Mouse (Mus musculus): ENCODE results near the gene Hepacam. TPM values are rescaled to one million over a fixed set of nuclear protein-coding genes. Genes with fewer than 3 reads are reported as not detected.

Gene Hepacam
- polyA plus RNA-seq, 1 experiment from 2014 or later = not detected

DNA sequence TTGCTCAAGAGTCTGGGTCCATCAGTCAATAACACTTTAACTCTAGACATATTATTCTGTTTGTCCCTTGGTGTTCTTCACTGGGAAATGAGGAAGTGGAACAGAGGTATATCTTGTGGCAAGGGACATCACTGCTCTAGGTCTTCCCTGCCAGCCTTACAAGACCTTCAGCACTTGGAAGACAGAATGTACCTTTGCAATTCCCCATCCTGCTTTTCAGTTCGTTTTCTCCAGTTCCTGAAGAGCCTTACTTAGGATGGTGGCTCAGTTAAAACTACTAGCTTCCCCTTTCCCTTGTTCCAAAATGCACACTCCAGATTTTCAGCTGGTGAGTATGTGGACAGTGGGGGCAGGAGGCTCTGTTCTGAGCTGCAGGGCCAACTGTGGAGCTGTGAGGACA is 4.3 kb upstream of the Hepacam start:
- no peak overlapping the region for H3K4me3 ChIP-seq
- 35% methylated on average over 1 of the region's 1 CpGs for whole genome bisulfite sequencing (ENCODE audit: insufficient replicate concordance)

DNA sequence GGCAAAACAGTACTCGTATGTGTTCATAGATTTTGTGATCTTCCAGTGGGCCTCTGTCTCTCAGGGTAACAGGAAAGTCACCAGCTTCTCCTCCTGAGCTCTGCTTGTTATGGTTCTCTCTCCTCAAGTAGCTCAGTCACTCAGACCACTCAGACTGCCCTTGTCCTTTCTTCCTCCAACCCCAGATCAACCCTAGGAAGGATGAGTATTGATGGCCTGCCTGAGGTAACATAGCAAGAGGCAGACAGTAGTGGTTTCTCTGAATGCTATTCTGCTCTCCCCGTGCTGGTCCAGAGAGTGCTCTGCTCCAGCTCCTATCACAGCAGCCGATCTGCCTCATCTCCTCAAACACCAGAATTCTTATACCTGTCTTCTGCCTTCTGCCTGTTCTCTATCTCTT is 3.6 kb upstream of the Hepacam start:
- no peak for ATAC-seq
- H3K4me2 ChIP-seq = no peak overlapping the region
- H3K4me1 ChIP-seq = peaks cover 10% of the 10 kb centered on the region
- H3K36me3 ChIP-seq = no peaks in the 10 kb centered on the region
- no peaks in the 10 kb centered on the region for H3K9me3 ChIP-seq (replicated peaks)
- WGBS (ENCODE audit: insufficient replicate concordance) = 50% methylated on average over 3 of the region's 3 CpGs
- no peak overlapping the region for H3K4me3 ChIP-seq
- no peak overlapping the region for H3K9ac ChIP-seq
- H3K27ac ChIP-seq = no peak overlapping the region
- no peaks in the 10 kb centered on the region for H3K27me3 ChIP-seq (replicated peaks)

More for the DNA sequence above, 4.3 kb upstream of the Hepacam start:
- no peaks in the 10 kb centered on the region for H3K27me3 ChIP-seq (replicated peaks)
- H3K4me2 ChIP-seq = no peak overlapping the region
- peaks cover 10% of the 10 kb centered on the region for H3K4me1 ChIP-seq
- H3K36me3 ChIP-seq = no peaks in the 10 kb centered on the region
- no peak overlapping the region for H3K27ac ChIP-seq
- no peak overlapping the region for H3K9ac ChIP-seq
- ATAC-seq = no peak
- H3K9me3 ChIP-seq (replicated peaks) = no peaks in the 10 kb centered on the region

DNA sequence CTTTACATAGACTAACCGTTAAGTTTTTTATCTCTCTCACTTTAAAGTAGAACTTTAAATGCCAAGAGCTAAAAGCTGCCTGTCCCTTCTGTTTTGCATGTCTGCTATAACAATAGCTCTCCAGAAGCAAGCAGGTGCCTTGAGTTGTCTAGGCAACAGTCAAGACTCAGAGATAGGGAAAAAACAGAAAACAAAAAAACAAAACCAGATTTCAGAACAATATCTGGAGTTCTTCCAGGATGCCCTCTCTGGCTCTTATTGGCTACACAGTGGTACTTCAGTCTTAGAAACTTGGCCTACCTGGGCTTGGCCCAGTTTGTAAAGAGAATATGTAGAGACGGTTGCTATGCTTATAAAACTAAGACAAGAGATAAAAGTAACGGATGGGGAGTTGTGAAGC is 2.8 kb upstream of the Hepacam start:
- no peak for ATAC-seq
- 62% methylated on average over 3 of the region's 3 CpGs for WGBS (ENCODE audit: insufficient replicate concordance)
- H3K27me3 ChIP-seq (replicated peaks) = no peaks in the 10 kb centered on the region
- H3K4me2 ChIP-seq = no peak overlapping the region
- H3K27ac ChIP-seq = no peak overlapping the region
- H3K36me3 ChIP-seq = no peaks in the 10 kb centered on the region
- H3K9ac ChIP-seq = no peak overlapping the region
- no peaks in the 10 kb centered on the region for H3K9me3 ChIP-seq (replicated peaks)
- H3K4me3 ChIP-seq = no peak overlapping the region
- peaks cover 5% of the 10 kb centered on the region for H3K4me1 ChIP-seq

DNA sequence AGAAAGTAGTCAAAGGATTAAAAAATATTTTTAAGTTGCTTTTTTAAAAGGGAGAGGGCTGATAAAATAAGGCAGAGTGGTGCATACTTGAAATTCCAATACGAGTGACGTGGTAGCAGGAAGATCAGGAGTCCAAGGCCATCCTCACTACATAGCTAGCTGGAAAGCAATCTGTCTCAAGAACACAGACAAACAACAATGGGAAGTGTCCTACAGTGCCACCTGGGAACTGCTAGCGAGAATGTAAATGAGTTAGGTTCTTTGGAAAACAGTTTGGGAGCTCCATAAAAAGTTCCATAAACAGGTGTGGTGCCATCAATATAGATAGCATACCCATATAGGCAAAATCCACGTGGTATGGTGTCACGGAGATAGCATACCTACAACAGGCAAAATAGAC is 1.4 kb upstream of the Hepacam start:
- ATAC-seq = no peak
- H3K27me3 ChIP-seq (replicated peaks) = no peaks in the 10 kb centered on the region
- WGBS (ENCODE audit: insufficient replicate concordance) = 48% methylated on average over 5 of the region's 5 CpGs
- H3K4me3 ChIP-seq = no peak overlapping the region
- H3K9me3 ChIP-seq (replicated peaks) = no peaks in the 10 kb centered on the region
- H3K9ac ChIP-seq = no peak overlapping the region
- H3K36me3 ChIP-seq = no peaks in the 10 kb centered on the region
- no peak overlapping the region for H3K4me2 ChIP-seq
- no peaks in the 10 kb centered on the region for H3K4me1 ChIP-seq
- no peak overlapping the region for H3K27ac ChIP-seq

DNA sequence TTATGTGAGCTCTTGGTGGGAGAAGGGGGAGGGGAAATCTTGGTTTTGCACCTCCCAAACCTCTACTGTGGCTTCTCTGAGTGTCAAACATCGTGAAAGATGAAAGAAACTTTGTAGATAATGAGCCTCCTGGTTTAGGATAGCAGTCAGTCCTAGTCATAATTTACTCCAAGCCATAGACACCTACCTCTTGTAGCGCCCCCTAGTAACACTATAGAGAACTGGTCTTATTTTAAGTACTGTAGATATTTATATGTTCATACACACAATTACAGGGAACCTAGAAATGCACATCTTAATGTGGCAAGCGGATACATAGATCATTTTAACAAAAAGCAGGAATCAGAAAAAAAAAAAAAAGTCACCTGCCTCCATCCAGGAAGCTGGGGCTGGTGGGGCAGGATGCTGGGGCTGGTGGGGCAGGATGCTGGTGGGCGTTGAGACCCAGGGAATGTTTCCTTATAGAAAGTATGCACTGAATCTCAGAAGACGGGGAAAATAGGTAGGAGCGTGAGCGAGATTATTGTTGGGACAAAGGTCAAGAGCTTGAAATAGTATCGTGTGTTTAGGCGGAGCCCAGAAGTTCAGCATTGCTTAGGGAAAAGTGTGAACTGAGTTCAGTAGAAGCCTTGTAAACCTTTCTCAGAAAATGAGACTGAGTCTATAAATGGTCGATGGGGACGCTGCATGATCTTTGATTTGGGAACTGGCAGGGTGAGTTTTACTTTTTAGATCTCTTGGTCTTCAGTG is 1.1 kb downstream of the Hepacam start:
- H3K27me3 ChIP-seq (replicated peaks) = no peaks in the 10 kb centered on the region
- 63% methylated on average over 11 of the region's 11 CpGs for WGBS (ENCODE audit: insufficient replicate concordance)
- no peaks in the 10 kb centered on the region for H3K9me3 ChIP-seq (replicated peaks)
- H3K4me1 ChIP-seq = no peaks in the 10 kb centered on the region
- ATAC-seq = no peak
- H3K9ac ChIP-seq = no peak overlapping the region
- no peak overlapping the region for H3K4me3 ChIP-seq
- H3K27ac ChIP-seq = no peak overlapping the region
- H3K36me3 ChIP-seq = no peaks in the 10 kb centered on the region
- no peak overlapping the region for H3K4me2 ChIP-seq

DNA sequence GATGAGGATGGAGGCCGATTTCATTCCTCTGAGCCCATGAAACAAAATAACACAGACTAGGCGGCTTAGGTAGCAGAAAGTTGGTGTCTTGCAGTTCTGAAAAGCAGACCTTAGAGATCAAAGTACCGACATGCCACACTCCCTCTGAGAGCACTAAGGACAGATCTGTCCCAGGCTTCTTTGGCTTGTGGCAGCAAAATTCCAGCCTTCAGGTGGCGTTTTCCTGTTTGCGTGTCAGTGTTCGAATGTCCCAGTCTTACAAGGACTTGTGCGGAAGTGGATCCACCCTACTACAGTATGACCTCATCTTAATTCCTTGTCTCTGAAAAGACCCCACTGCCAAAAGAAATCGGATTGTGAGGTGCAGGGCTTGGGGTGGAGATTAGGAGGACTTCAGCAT is 1.7 kb downstream of the Hepacam start:
- Histone ChIP-seq H3K4me3 (no peak overlapping the region), H3K4me2 (no peak overlapping the region), H3K27ac (no peak overlapping the region), H3K9ac (no peak overlapping the region), H3K9me3 (replicated peaks) (no peaks in the 10 kb centered on the region), H3K36me3 (no peaks in the 10 kb centered on the region), H3K27me3 (replicated peaks) (no peaks in the 10 kb centered on the region), H3K4me1 (no peaks in the 10 kb centered on the region)
- 59% methylated on average over 8 of the region's 8 CpGs for WGBS (ENCODE audit: insufficient replicate concordance)
- ATAC-seq = no peak

DNA sequence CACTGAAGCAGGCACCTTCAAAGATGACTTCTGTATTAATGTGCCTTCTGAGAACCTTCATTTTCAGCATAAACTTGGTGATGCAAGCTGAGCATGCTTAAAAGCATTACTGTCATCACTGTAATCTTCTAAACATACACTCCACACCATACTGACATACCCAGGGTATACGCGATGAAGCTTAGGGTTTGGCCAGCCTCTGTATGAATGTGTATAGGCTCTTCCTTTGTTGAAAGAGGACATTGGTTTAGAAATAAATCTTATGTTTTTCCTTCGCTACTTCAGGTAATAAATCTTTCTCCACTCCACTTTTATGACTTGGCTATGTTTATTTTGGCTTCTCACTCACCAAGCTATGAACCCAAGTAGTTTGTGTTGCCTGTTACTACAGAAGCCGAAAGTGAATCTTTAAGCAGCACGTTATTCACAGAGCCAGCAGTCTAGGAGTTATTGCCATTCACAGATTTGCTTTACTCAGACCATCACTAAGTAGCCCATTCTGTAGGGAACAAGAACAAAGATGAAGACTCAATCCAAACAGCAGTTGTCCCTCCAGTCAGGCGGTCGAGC is 4.2 kb downstream of the Hepacam start:
- H3K36me3 ChIP-seq = no peaks in the 10 kb centered on the region
- 80% methylated on average over 7 of the region's 7 CpGs for WGBS (ENCODE audit: insufficient replicate concordance)
- H3K4me1 ChIP-seq = no peaks in the 10 kb centered on the region
- no peak overlapping the region for H3K4me3 ChIP-seq
- no peak for ATAC-seq
- no peak overlapping the region for H3K9ac ChIP-seq
- no peak overlapping the region for H3K4me2 ChIP-seq
- H3K27ac ChIP-seq = no peak overlapping the region
- H3K27me3 ChIP-seq (replicated peaks) = no peaks in the 10 kb centered on the region
- H3K9me3 ChIP-seq (replicated peaks) = no peaks in the 10 kb centered on the region

DNA sequence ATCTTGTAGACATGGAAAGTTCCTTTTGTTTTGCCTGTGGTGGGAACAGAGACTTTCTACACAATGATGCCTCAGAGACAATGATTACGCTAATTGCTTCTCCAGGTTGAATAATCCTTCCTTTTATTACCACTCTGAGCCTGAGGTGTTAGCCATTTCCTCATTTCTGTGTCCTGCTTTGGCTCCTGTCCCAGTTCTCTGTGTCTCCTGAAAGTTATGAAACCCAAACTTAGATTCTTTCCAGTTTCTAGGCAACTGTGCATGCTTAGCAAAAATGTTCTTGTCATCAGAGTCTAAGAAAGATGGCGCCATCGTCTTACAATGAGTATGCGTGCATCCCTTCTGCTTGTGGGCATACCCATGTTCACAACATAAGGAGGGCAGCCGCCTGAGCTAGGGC is 8.6 kb downstream of the Hepacam start:
- no peak overlapping the region for H3K4me2 ChIP-seq
- H3K36me3 ChIP-seq = no peaks in the 10 kb centered on the region
- ATAC-seq = no peak
- H3K27ac ChIP-seq = no peak overlapping the region
- H3K4me3 ChIP-seq = no peak overlapping the region
- H3K27me3 ChIP-seq (replicated peaks) = no peaks in the 10 kb centered on the region
- H3K9me3 ChIP-seq (replicated peaks) = no peaks in the 10 kb centered on the region
- H3K9ac ChIP-seq = no peak overlapping the region
- no peaks in the 10 kb centered on the region for H3K4me1 ChIP-seq
- 73% methylated on average over 5 of the region's 5 CpGs for WGBS (ENCODE audit: insufficient replicate concordance)

DNA sequence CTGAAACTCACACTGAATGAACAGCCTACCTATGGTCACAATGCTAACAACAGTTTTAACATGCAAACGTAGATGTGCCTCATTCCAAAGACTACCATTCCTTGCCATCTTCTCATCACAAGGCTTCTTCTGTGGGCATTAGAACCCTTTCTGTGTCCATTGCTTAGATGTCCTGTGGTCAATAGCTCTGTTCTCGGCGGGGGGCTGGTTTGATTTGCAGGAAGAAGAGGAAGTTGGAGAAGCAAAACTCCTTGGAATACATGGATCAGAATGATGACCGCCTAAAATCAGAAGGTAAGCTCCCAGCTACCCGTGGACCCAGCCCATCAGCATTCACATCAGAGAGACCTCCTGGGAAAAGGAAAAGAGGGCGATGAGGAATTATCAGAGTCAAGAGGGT is 16.0 kb downstream of the Hepacam start:
- no peak for ATAC-seq
- H3K27me3 ChIP-seq (replicated peaks) = peaks cover 38% of the 10 kb centered on the region
- WGBS (ENCODE audit: insufficient replicate concordance) = 71% methylated on average over 6 of the region's 6 CpGs
- H3K9ac ChIP-seq = no peak overlapping the region
- no peaks in the 10 kb centered on the region for H3K9me3 ChIP-seq (replicated peaks)
- H3K4me2 ChIP-seq = no peak overlapping the region
- H3K27ac ChIP-seq = no peak overlapping the region
- no peak overlapping the region for H3K4me3 ChIP-seq
- no peaks in the 10 kb centered on the region for H3K4me1 ChIP-seq
- H3K36me3 ChIP-seq = no peaks in the 10 kb centered on the region

DNA sequence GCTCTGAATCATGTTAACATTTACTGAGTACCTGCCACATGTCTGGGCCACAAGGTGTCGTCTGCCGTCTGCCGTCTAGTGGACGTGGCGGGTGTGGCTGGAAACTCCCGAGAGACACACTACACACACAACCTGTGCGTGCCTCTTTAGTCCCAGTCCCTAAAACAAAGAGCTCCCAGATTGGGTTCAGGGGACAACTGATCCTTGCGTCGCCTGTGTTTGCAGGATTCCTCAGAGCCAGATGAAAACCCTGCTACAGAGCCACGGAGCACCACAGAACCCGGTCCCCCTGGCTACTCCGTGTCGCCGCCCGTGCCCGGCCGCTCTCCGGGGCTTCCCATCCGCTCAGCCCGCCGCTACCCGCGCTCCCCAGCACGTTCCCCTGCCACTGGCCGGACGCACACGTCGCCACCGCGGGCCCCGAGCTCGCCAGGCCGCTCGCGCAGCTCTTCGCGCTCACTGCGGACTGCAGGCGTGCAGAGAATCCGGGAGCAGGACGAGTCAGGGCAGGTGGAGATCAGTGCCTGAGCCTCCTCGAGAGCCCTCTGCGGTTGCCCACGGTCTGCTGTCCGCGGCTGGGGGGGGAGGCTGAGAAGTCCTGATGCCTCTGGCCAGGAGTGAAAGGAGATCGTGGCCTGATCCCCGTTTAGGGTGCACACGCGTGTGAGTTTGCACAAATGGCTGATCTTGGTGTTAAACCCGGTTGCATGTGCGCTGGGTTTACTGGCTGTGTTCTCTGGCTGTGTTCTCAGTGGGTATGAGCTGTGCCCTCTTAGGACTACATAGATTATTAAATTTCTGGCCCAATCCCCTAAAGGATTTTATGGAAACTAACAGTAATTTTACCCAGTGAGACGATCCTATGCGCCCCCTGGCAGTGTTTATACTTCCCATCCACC is 17.4 kb downstream of the Hepacam start:
- H3K9me3 ChIP-seq (replicated peaks) = no peaks in the 10 kb centered on the region
- peak; percentile 40; the same call in 1 of the 2 replicates for ATAC-seq

DNA sequence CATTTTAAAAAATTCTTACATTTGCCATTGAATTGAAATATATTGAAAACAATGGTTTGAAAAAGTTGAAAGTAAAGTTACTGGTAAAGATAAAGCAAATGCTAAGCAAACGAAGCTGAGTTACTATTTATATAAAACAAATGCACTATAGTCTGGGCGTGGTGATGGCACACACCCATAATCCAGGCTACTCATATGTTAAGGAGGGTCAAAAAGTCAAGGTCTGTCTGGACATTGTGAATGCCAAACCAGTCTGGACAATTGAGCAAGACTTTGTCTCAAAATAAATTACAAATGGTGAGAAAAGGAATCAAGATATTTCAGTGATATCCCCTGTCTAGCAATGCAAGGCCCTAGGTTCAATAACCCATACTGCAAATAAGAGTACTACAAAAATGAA is 23.7 kb downstream of the Hepacam start:
- H3K27ac ChIP-seq = no peak overlapping the region
- no peak overlapping the region for H3K9ac ChIP-seq
- no peak for ATAC-seq
- H3K9me3 ChIP-seq (replicated peaks) = no peaks in the 10 kb centered on the region
- H3K4me3 ChIP-seq = no peak overlapping the region
- no peaks in the 10 kb centered on the region for H3K36me3 ChIP-seq
- no peak overlapping the region for H3K4me2 ChIP-seq
- H3K4me1 ChIP-seq = no peaks in the 10 kb centered on the region
- WGBS (ENCODE audit: insufficient replicate concordance) = 53% methylated on average over 2 of the region's 2 CpGs
- H3K27me3 ChIP-seq (replicated peaks) = peaks cover 4% of the 10 kb centered on the region

More for the DNA sequence above, 17.4 kb downstream of the Hepacam start:
- Histone ChIP-seq H3K4me2 (peak overlapping the region; percentile 64), H3K9ac (0 out of 2 replicates have a peak overlapping the region, but pooled peaks have one; percentile 17), H3K27ac (no peak overlapping the region), H3K4me1 (no peaks in the 10 kb centered on the region), H3K36me3 (no peaks in the 10 kb centered on the region), H3K4me3 (peak overlapping the region; percentile 30), H3K27me3 (replicated peaks) (peaks cover 38% of the 10 kb centered on the region)
- 9% methylated on average over 54 of the region's 54 CpGs for WGBS (ENCODE audit: insufficient replicate concordance)

DNA sequence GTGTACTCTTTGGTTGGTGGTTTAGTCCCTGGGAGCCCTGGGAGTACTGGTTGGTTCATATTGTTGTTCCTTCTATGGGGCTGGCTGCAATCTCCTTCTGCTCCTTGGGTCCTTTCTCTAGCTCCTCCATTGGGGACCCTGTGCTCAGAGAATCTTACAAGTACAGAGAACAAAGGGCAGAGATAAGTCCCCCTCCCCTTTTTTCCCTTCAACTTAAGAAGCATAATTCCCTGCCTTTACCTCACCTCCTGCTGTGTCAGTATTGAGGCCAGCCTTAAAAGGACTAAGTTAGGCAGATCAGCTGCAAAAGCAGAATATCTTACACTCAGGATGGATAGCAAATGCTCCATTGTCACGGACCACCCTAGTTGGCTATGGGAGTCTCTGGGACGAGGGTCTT is 24.9 kb downstream of the Hepacam start:
- no peak overlapping the region for H3K27ac ChIP-seq
- WGBS (ENCODE audit: insufficient replicate concordance) = 53% methylated on average over 2 of the region's 2 CpGs
- no peaks in the 10 kb centered on the region for H3K4me1 ChIP-seq
- no peak overlapping the region for H3K4me3 ChIP-seq
- H3K9me3 ChIP-seq (replicated peaks) = no peaks in the 10 kb centered on the region
- H3K4me2 ChIP-seq = no peak overlapping the region
- H3K27me3 ChIP-seq (replicated peaks) = no peaks in the 10 kb centered on the region
- no peaks in the 10 kb centered on the region for H3K36me3 ChIP-seq
- H3K9ac ChIP-seq = no peak overlapping the region
- ATAC-seq = no peak
